In the genomic region with DNA sequence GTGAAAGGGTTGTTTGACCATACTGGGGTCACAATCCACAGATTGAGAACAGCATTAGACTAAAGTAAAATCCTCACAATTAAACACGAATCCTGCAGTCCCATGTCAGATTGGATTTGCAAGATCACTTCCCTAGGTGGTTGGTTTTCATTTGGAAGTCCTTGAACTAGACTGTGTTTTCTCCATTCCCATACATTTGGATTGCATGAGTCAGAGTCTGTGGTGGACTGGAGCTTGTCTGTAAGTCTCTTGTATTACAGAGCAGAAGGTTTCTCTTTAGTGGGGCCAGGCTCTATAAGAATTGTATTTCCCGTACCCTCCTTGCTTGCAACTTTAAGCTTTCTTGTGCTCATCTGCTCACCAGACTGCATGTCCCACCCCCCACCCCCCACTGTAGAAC, we compare ENCODE assay signal across 10 mouse cellular contexts.
"Had no signal": no experiment of that assay in that cellular context is flagged by ENCODE, and none has a peak within 500 bp of the region (broad histone marks: within the 10 kb centered on the region; RNA-seq: fewer than 3 reads in every experiment).

No protein-coding gene starts in this region.

- DNase-seq: lung, adult 18-20 months; lung, embryonic 14.5 days; lung, postnatal 10 days; lung, postnatal 4 days; midbrain, embryonic 14.5 days; right cerebral cortex, postnatal 14 days; thymus, adult 2 months; thymus, postnatal 25 days; thymus, postnatal 4 days had no signal

- ATAC-seq: midbrain, embryonic 16.5 days had no signal
